Mouse (Mus musculus) embryonic facial prominence, embryonic 10.5 days (tissue): ENCODE results near the gene Ppa1. TPM values are rescaled to one million over a fixed set of nuclear protein-coding genes. Genes with fewer than 3 reads are reported as not detected.
"Not testable (repeated sequence)": the region's sequence is repeated elsewhere in the genome, so short reads cannot be mapped to it uniquely, and the experiment has no call there.

Experiments used
- DNase-seq: peaks from one replicate; pipeline ENCODE4 v3.0.0-alpha.2; 2017; ENCODE audit warnings: low spot score
- H3K27ac ChIP-seq: fragments of 300-500 bp; sonication (generic); replicated peaks from 2 replicates; pipeline ENCODE4 v1.5.1; 2016; ENCODE audit warnings: mild to moderate bottlenecking
- H3K27me3 ChIP-seq: fragments of 300-500 bp; sonication (generic); replicated peaks from 2 replicates; pipeline ENCODE4 v1.6.1; 2016; ENCODE audit warnings: low read depth, mild to moderate bottlenecking; ENCODE audit not compliant: poor library complexity, severe bottlenecking
- H3K36me3 ChIP-seq: fragments of 300-500 bp; sonication (generic); replicated peaks from 2 replicates; pipeline ENCODE4 v1.6.1; 2016; ENCODE audit warnings: mild to moderate bottlenecking, moderate library complexity
- H3K4me1 ChIP-seq: fragments of 300-500 bp; sonication (generic); 2 replicates; pipeline ENCODE4 v1.6.1; 2016
- H3K4me3 ChIP-seq: fragments of 300-500 bp; sonication (generic); 2 replicates; pipeline ENCODE4 v1.5.1; 2016; ENCODE audit warnings: mild to moderate bottlenecking, moderate library complexity
- H3K9me3 ChIP-seq: fragments of 300-500 bp; sonication (generic); 2 replicates; pipeline ENCODE4 v1.6.1; 2016; ENCODE audit warnings: mild to moderate bottlenecking
- WGBS: fragments of 180-500 bp; shearing (Covaris S2); methylation state at CpG from one replicate; pipeline ENCODE4 v1.1.7; 2016; 5-methylcytosine and 5-hydroxymethylcytosine counted together
- polyA plus RNA-seq: library from polyadenylated mRNA; unstranded; fragments of >200 nt; fragmentation: Nextera tagmentation; extraction: Ambion mirVana; gene quantifications from 2 replicates; pipeline ENCODE4 v1.2.1, GENCODE M21; 2016

Ppa1 gene
- polyA plus RNA-seq = 345 and 369 TPM in 2 replicates

GRCm38 (mm10) chr10:61647790-61648736, at the start of gene Ppa1:
Gene Ppa1 (plus strand): TSS chr10:61648552.
- WGBS = 5% methylated on average over 50 of the region's 50 CpGs
- H3K4me3 ChIP-seq = peak within 1 kb of the TSS; percentile 86
- H3K4me1 ChIP-seq = peaks cover 19% of the 10 kb centered on the region

GRCm38 (mm10) chr10:61599556-61600114, 48.7 kb upstream of the Ppa1 start:
- no peak for DNase-seq
- H3K9me3 ChIP-seq = 0 out of 2 replicates have a peak, but pooled peaks cover 2% of the 10 kb centered on the region
- H3K27ac ChIP-seq = no peak overlapping the region
- WGBS = 70% methylated on average over 9 of the region's 9 CpGs
- H3K4me3 ChIP-seq = no peak overlapping the region
- peaks cover 23% of the 10 kb centered on the region for H3K4me1 ChIP-seq
- H3K36me3 ChIP-seq = no peaks in the 10 kb centered on the region
- H3K27me3 ChIP-seq = peaks cover 57% of the 10 kb centered on the region

More at GRCm38 (mm10) chr10:61647790-61648736, at the start of gene Ppa1:
- Histone ChIP-seq H3K9me3 (no peaks in the 10 kb centered on the region), H3K36me3 (peaks cover 23% of the 10 kb centered on the region), H3K27me3 (no peaks in the 10 kb centered on the region), H3K27ac (peak within 1 kb of the TSS; percentile 92)
- peak; percentile 97 for DNase-seq

DNA sequence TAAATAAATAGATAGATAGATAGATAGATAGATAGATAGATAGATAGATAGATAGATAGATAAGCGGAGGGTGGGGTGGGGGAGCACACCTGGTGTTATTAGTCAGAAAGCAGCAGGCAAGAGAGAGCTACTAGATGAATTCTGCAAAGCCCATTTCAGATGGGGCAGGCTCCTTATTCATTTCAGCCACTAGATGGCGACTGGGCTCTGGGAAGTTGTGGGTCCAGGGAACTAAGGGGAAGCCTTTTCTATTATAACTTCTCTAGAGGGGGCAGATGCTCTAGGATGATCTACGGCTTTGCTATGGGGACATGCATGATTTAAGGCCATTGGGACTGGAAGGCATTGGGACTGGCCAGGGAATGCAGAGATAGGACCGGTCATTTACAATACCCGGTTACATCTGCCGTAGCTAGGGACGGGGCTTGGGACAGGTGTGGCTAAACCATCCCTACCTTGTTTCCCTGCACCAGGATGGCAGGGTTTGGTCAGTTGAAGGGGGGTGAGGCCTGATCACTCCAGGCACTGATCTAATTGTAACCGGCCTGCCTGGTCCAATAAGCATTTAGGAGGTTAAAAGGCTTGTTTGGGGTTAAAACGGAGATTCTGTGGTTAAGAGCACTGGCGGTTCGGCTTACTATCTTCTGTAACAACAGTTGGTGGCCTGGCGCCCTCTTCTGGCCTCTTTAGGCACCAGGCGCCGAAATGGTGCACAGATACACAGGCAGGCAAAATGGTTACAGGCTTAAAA, 45.9 kb upstream of the Ppa1 start:
- H3K27ac ChIP-seq = no peak overlapping the region
- H3K27me3 ChIP-seq = peaks cover 33% of the 10 kb centered on the region
- H3K4me3 ChIP-seq = peak overlapping the region; percentile 37
- DNase-seq = peak; percentile 74
- WGBS = 13% methylated on average over 14 of the region's 14 CpGs
- peaks cover 14% of the 10 kb centered on the region for H3K4me1 ChIP-seq
- no peaks in the 10 kb centered on the region for H3K36me3 ChIP-seq
- 0 out of 2 replicates have a peak, but pooled peaks cover 2% of the 10 kb centered on the region for H3K9me3 ChIP-seq

DNA sequence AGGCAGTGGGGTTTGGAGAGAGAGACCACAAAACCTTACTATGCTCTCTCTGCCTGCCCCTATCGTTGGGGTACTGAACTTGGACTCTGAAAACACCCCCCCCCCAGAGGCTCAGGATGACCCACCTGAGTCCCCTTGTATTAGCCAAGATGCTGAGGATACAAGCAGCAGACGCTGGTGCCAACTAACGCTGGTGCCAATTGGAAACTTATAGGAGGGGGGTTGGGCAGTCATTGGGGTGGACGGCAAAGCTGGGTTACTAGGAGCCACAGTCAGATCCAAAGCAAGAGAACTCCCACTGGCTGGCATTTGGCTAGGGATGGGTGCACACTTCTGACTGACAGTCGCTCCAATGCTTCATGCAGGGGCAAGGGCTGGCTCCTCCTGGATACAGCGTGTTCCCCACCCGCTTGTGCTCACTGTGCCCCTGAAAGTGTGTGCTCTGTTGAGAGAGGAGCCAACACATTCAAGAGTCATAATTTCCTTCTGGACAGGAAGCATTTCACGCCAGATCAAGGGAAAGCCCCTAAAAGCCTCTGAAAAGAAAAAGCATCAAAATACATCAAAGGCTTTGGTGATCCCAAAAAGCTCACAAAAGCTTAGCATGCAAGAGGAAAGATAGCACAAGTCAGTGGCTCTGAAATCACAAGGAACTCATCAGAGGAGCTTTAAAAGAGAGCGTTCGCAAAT, 43.8 kb upstream of the Ppa1 start:
- 78% methylated on average over 10 of the region's 10 CpGs for WGBS
- H3K9me3 ChIP-seq = 0 out of 2 replicates have a peak, but pooled peaks cover 2% of the 10 kb centered on the region
- no peaks in the 10 kb centered on the region for H3K36me3 ChIP-seq
- no peak overlapping the region for H3K4me3 ChIP-seq
- H3K27ac ChIP-seq = no peak overlapping the region
- DNase-seq = no peak
- H3K27me3 ChIP-seq = peaks cover 29% of the 10 kb centered on the region
- peaks cover 9% of the 10 kb centered on the region; the same call in 1 of the 2 replicates for H3K4me1 ChIP-seq

DNA sequence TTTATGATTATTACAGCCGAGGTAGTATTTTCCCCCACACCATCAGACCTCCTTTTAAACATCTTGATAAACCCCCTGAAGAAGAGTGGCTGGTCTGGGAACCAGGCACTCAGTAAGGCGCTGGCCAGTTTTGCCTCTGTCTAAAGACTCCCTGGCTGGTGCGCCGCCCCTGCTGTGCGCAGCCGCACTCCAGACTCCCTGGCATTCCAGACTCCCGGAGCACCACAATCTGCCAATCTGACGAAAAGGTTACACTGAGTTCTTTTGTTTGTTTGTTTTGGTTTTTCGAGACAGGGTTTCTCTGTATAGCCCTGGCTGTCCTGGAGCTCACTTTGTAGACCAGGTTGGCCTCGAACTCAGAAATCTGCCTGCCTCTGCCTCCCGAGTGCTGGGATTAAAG, 43.0 kb upstream of the Ppa1 start:
- DNase-seq = not testable (repeated sequence)
- 72% methylated on average over 11 of the region's 11 CpGs for WGBS

GRCm38 (mm10) chr10:61605851-61606250, 42.5 kb upstream of the Ppa1 start:
- Histone ChIP-seq H3K9me3 (0 out of 2 replicates have a peak, but pooled peaks cover 2% of the 10 kb centered on the region), H3K4me3 (no peak overlapping the region), H3K27ac (no peak overlapping the region), H3K36me3 (no peaks in the 10 kb centered on the region), H3K27me3 (peaks cover 29% of the 10 kb centered on the region), H3K4me1 (peaks cover 14% of the 10 kb centered on the region)
- peak; percentile 73 for DNase-seq
- 13% methylated on average over 8 of the region's 8 CpGs for WGBS

More for the DNA sequence above, 43.0 kb upstream of the Ppa1 start:
- not testable (repeated sequence) for H3K4me1 ChIP-seq, H3K9me3 ChIP-seq, H3K36me3 ChIP-seq, H3K27ac ChIP-seq, H3K4me3 ChIP-seq
- H3K27me3 ChIP-seq = peaks cover 29% of the 10 kb centered on the region

DNA sequence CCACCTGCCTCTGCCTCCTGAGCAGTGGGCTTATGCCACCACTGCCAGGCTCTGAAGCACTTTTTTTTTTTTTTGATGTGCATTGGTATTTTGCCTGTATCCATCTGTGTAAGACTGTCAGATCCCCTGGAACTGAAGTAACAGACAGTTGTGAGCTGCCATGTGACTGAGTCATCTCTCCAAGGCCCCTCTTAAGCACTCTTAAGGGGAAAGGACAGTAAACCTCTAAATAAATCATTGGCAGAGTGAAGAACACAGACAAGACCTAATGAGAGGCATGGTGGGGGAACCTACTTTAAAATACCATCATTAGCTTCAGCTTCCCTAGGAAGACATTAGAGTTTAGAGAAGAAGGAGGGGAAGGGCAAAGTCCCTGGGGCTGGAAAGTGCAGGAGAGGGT, 40.1 kb upstream of the Ppa1 start:
- no peaks in the 10 kb centered on the region for H3K36me3 ChIP-seq
- no peak for DNase-seq
- no peaks in the 10 kb centered on the region for H3K9me3 ChIP-seq
- peaks cover 9% of the 10 kb centered on the region for H3K4me1 ChIP-seq
- peaks cover 25% of the 10 kb centered on the region for H3K27me3 ChIP-seq
- no peak overlapping the region for H3K27ac ChIP-seq
- no peak overlapping the region for H3K4me3 ChIP-seq

GRCm38 (mm10) chr10:61610650-61611235, 37.6 kb upstream of the Ppa1 start:
- H3K27ac ChIP-seq = no peak overlapping the region
- peak; percentile 64 for DNase-seq

GRCm38 (mm10) chr10:61614311-61614710, 34.0 kb upstream of the Ppa1 start:
- DNase-seq = no peak
- Histone ChIP-seq H3K9me3 (peaks cover 4% of the 10 kb centered on the region; the same call in 1 of the 2 replicates), H3K27me3 (no peaks in the 10 kb centered on the region; the same call in 1 of the 2 replicates), H3K36me3 (no peaks in the 10 kb centered on the region), H3K27ac (no peak overlapping the region), H3K4me3 (no peak overlapping the region), H3K4me1 (peaks cover 5% of the 10 kb centered on the region)
- whole genome bisulfite sequencing = 91% methylated on average over 7 of the region's 7 CpGs

More at GRCm38 (mm10) chr10:61610650-61611235, 37.6 kb upstream of the Ppa1 start:
- Histone ChIP-seq H3K36me3 (no peaks in the 10 kb centered on the region), H3K4me1 (peaks cover 9% of the 10 kb centered on the region), H3K27me3 (peaks cover 8% of the 10 kb centered on the region; the same call in 1 of the 2 replicates), H3K9me3 (no peaks in the 10 kb centered on the region), H3K4me3 (no peak overlapping the region)
- 69% methylated on average over 8 of the region's 8 CpGs for WGBS

- Histone ChIP-seq H3K4me3 (no peak overlapping the region), H3K27me3 (peaks cover 7% of the 10 kb centered on the region), H3K4me1 (peaks cover 4% of the 10 kb centered on the region; the same call in 1 of the 2 replicates), H3K36me3 (no peaks in the 10 kb centered on the region), H3K27ac (no peak overlapping the region), H3K9me3 (peaks cover 4% of the 10 kb centered on the region; the same call in 1 of the 2 replicates)
- no peak for DNase-seq
- 79% methylated on average over 2 of the region's 2 CpGs for WGBS
These were observed 29.8 kb upstream of the Ppa1 start for GRCm38 (mm10) chr10:61618528-61618927.

DNA sequence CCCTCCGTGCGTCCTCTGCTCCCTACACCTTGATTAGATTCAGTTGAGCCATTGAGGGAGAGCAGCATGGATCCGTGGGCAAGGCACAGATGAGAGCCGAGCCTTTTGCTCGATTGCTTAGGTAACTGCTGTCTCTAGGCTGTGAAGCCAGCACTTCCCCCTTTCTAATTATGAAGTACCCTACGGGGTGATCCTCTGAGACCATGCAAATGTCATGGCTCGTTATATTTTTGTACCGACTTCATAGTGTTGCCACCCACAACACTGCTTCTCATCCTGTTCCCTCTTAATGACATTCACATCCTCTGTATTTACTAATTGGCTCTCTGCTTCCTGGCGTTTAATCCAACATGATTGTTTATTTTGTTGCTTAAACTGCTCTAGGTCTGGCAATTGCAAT, 26.7 kb upstream of the Ppa1 start:
- H3K9me3 ChIP-seq = peaks cover 4% of the 10 kb centered on the region; the same call in 1 of the 2 replicates
- peaks cover 38% of the 10 kb centered on the region for H3K27me3 ChIP-seq
- DNase-seq = no peak
- H3K4me3 ChIP-seq = no peak overlapping the region
- H3K4me1 ChIP-seq = peaks cover 23% of the 10 kb centered on the region
- no peak overlapping the region for H3K27ac ChIP-seq
- 64% methylated on average over 9 of the region's 9 CpGs for WGBS
- H3K36me3 ChIP-seq = no peaks in the 10 kb centered on the region
